Mouse (Mus musculus) brain, adult 2 months (tissue): ENCODE measurements at regions not wholly inside any gene's neighbourhood (a gene's known extent, or its start where the extent isn't known, plus 50 kb on each side); places are given as distances from the start of the nearest gene placed in this dataset.

Experiments used
- DNase-seq: peaks from one replicate; pipeline ENCODE4 v3.0.0; 2011; ENCODE audit warnings: low read depth, low spot score

GRCm38 (mm10) chr9:120764663-120765062 lies 164.4 kb upstream of the Ctnnb1 start:
- DNase-seq = no peak

DNA sequence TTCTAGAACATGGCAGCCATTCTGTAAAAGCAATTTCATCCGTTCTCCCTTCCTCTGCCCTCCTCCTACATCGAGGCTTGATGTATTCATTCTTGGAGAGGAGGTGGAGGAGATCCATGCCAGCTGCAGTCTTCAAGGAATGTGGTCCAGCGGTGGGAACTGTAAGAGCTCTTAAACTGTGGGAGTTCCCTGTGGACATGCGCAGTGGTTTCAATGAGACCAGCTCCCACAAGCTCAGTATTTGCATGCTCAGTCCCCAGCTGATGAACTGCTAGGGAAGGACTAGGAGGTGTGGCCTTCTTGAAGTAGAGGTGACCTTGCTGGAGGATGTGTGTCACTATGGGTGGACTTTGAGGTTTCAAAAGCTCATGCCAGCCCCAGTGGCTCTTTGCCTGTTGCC lies 163.7 kb upstream of the Ctnnb1 start:
- DNase-seq = peak; percentile 37

- no peak for DNase-seq
Observed at GRCm38 (mm10) chr9:120766881-120767280, 162.1 kb upstream of the Ctnnb1 start.

GRCm38 (mm10) chr9:120767396-120767795 lies 161.6 kb upstream of the Ctnnb1 start:
- DNase-seq = no peak

DNA sequence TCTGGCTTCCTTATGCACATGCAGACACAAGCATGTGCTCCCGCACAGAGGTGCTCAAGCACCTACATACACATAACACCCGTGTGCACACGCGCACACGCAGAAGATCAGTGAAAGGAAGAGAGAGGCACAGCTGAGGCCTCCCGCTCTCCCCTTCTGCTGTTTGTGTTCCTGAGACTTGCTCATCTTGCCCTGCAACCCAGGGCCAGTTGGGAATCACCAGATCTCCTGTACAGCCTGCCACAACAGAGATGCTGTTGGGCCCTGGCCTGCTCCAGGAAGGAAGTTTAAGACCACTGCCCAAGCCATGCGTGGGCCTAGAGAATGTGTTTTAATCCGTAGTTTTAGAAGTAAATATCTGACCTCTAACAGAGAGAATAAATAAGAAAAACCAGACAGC lies 160.0 kb upstream of the Ctnnb1 start:
- DNase-seq = no peak

- no peak for DNase-seq
Observed at GRCm38 (mm10) chr9:120769679-120770078, 159.3 kb upstream of the Ctnnb1 start.

GRCm38 (mm10) chr9:120770886-120771285 lies 158.1 kb upstream of the Ctnnb1 start:
- DNase-seq = no peak

DNA sequence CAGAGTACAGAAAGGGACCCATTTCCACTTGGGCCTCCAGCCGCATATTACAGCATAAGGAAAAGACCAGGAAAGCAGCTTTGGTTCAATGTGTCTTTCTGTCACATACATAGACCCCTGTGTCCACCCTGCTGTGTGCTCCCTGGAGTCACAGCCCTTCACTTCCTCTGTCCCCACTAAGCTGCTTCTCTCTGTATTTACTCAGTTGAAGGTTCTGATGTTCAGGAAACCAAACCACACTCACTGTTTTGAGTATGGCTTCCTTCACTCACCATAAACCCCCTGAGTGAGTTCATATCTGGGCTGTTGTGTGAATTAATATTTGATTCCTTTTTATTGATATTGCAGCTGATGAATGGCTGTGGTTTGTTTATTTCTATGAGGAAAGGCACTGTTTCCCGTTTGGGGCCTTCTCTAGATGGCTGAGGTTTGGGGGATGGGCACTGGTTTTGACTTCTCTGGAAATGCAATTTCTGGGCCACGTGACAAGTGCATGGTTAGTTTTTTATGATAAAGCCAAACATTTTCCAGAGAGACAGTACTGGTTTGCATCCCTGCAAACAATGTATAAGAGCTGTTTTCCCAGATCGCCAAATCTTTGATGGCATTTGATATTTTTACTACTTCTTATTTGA lies 157.0 kb upstream of the Ctnnb1 start:
- no peak for DNase-seq

GRCm38 (mm10) chr9:120774251-120774650 lies 154.8 kb upstream of the Ctnnb1 start:
- DNase-seq = no peak

DNA sequence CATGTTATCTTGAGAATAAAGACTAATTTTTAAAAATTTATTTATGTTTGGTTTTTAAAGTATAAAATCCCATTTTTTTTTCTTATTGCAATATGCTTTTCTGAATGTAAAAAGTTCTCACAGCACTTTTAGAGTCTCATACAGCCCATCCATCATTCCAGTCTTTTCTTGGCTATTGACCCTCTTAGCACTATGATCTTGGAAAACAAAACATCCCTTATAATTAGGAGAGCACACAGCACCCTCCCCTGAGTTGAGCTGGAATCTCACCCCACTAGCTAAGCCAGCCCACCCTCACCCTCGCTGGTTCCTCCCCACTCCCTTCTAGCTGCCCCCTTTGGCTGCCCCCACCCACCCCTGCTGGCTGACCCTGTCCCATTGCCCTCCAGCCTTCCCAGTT lies 154.2 kb upstream of the Ctnnb1 start:
- no peak for DNase-seq

- DNase-seq = no peak
Observed at GRCm38 (mm10) chr9:120775721-120776120, 153.3 kb upstream of the Ctnnb1 start.

GRCm38 (mm10) chr9:120776456-120777001 lies 152.5 kb upstream of the Ctnnb1 start:
- DNase-seq = peak; percentile 49

DNA sequence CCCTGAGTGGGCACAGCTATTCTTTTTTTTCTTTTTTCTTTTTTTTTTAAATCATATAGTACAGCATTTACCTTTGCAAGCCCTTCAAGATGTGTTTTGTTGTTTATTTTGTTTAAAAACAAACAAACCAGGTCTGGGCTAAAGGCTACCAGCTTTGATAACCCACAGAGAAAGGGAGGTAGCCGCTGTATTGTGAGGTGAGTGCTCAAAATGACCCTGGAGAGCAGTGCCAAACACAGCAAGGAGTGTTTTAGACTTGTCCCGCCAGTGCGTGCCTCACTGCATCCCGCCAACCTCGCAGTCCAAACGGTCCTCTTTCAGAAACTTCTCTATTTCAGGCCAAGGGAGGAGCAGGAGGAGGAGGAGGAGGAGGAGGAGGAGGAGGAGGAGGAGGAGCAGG lies 152.0 kb upstream of the Ctnnb1 start:
- DNase-seq = no peak

- DNase-seq = no peak
Observed at GRCm38 (mm10) chr9:120777501-120777900, 151.5 kb upstream of the Ctnnb1 start.

- peak; percentile 10 for DNase-seq
Observed at GRCm38 (mm10) chr9:120778423-120778822, 150.6 kb upstream of the Ctnnb1 start.

DNA sequence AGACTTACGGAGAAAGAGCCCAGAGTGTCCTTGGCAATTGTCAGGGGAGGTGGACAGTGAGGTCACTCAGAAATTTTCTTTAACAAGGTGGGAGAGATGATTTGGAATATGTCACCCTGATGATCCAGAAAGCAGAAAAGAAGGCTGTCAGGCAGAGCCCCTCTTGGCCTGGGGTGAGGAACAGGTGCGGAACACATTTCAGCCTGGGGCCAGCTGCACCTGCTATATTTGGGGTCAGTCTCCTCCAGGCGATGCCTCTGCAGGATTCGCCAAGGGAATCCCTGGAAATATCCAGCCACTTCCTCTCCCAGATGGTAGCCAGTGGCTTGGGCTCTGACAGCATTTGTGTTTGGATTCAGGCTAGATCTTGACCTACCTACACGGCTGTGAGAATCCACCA lies 134.8 kb upstream of the Ctnnb1 start:
- DNase-seq = no peak

DNA sequence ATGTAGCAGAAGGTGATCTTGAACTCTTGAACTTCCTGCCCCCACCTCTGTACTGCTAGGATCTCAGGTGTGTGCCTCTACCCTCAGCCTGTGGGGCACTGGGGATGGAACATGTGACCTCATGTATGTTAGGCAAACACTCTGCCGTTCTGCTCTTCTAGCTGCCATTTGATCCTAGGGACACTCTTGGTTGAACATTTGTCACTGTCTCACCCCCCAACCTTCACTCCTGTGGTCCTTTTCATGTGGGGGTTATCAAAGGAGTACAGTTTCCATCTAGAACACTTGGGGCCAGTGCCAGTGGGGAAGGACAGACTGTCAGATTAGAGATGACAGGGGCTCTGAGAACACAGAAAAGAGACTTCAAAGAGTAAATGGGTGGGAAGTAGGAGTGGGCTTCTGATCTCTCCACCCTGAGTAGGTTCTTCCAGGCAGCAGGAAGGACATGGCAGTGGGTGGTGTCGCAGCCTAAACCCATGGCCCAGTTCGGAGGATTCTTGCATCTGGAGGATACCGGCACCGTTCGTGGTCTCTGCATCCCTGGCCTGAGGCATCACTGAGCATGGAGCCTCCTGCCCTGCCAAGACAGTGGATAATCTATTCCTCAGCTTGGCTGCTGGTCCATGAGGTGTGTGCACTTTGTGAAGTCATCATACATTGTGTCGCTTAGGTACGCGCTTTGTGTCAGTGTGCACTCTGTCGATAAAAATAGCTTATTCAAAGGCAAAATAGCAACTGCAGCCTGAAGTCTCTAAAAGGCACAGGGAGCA lies 132.7 kb upstream of the Ctnnb1 start:
- DNase-seq = peak; percentile 27

- peak; percentile 82 for DNase-seq
Observed at GRCm38 (mm10) chr9:120797996-120798663, 130.9 kb upstream of the Ctnnb1 start.

GRCm38 (mm10) chr9:120798901-120799300 lies 130.1 kb upstream of the Ctnnb1 start:
- no peak for DNase-seq

- no peak for DNase-seq
Observed at GRCm38 (mm10) chr9:120802646-120803045, 126.4 kb upstream of the Ctnnb1 start.

DNA sequence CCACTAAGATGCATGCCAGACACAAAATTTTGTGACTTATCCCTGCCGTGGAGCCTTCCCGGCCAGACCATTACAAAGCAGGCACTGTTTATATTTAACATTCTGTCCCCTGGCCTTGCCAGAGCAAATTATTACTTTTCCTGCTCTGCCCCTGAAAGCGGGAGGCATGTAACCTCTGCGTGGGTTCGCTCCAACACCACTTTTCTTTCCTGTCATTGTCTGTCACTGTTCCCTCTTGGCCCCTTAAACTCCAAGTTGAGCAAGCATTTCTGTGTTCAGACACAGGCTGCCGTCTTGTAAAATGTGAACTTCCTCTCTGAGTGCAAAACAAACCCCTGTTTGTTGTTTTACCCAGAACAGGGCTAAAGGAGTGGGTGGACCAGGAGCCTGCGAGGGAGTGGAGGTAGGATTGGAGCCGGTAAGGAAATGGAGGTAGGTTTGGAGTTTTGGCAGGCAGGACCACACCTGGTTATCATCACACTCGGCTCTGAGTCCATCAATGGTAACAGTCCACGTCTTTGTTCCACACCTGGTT lies 124.2 kb upstream of the Ctnnb1 start:
- no peak for DNase-seq

GRCm38 (mm10) chr9:120808741-120809425 lies 120.1 kb upstream of the Ctnnb1 start:
- DNase-seq = peak; percentile 61
